Mouse (Mus musculus) heart, postnatal 0 days (tissue): ENCODE results near the gene Olfr1160. TPM values are rescaled to one million over a fixed set of nuclear protein-coding genes. Genes with fewer than 3 reads are reported as not detected.

Experiments
- ATAC-seq: fragments of 200-750 bp; cut with Nextera tagmentation; 2 replicates; pipeline ENCODE4 v1.8.0; 2017; ENCODE audit warnings: low read depth, moderate number of reproducible peaks, moderate library complexity; ENCODE audit not compliant: insufficient read depth
- DNase-seq: peaks from one replicate; pipeline ENCODE4 v3.0.0-alpha.2; 2016; ENCODE audit warnings: low spot score
- H3K27ac ChIP-seq: fragments of 300-500 bp; sonication (generic); 2 replicates; pipeline ENCODE4 v1.5.1; 2014; ENCODE audit warnings: low read depth, mild to moderate bottlenecking
- H3K27me3 ChIP-seq: fragments of 300-500 bp; sonication (generic); 2 replicates; pipeline ENCODE4 v1.6.1; 2014; ENCODE audit warnings: low read length, mixed read lengths; ENCODE audit not compliant: control insufficient read depth, insufficient read depth
- H3K36me3 ChIP-seq: fragments of 300-500 bp; sonication (generic); replicated peaks from 2 replicates; pipeline ENCODE4 v1.6.1; 2014; ENCODE audit warnings: low read length, mixed read lengths; ENCODE audit not compliant: control insufficient read depth, insufficient read depth
- H3K4me1 ChIP-seq: fragments of 300-500 bp; sonication (generic); 2 replicates; pipeline ENCODE4 v1.6.1; 2014; ENCODE audit warnings: antibody characterized with exemption; ENCODE audit not compliant: control insufficient read depth, insufficient read depth
- H3K4me2 ChIP-seq: fragments of 300-500 bp; sonication (generic); 2 replicates; pipeline ENCODE4 v1.6.1; 2014; ENCODE audit warnings: low read depth, mild to moderate bottlenecking, low read length, moderate library complexity
- H3K4me3 ChIP-seq: fragments of 300-500 bp; sonication (generic); 2 replicates; pipeline ENCODE4 v1.5.1; 2014; ENCODE audit warnings: low read depth, low read length
- H3K9ac ChIP-seq: fragments of 300-500 bp; sonication (generic); replicated peaks from 2 replicates; pipeline ENCODE4 v1.6.1; 2014; ENCODE audit warnings: low read depth, low read length, mixed read lengths
- H3K9me3 ChIP-seq: fragments of 300-500 bp; sonication (generic); replicated peaks from 2 replicates; pipeline ENCODE4 v1.6.1; 2016; ENCODE audit warnings: low read length; ENCODE audit not compliant: control insufficient read depth
- CTCF ChIP-seq: IDR thresholded peaks from 2 replicates; pipeline ENCODE4 v1.5.1; 2016; ENCODE audit warnings: antibody characterized with exemption, control low read depth, low read depth
- EP300 ChIP-seq: IDR thresholded peaks from 2 replicates; pipeline ENCODE4 v1.6.1; 2016; ENCODE audit warnings: antibody characterized with exemption, low read depth
- WGBS: fragments of 180-500 bp; shearing (Covaris S2); extraction: QIAGEN DNeasy Blood & Tissue Kit; methylation state at CpG from one replicate; pipeline ENCODE4 v1.1.7; 2014; 5-methylcytosine and 5-hydroxymethylcytosine counted together
- polyA plus RNA-seq: library from polyadenylated mRNA; unstranded; fragments of >200 nt; fragmentation: Nextera tagmentation; extraction: Ambion mirVana; gene quantifications from 2 replicates; pipeline ENCODE4 v1.2.1, GENCODE M21; 2015
- total RNA-seq: library from RNA; depleted of rRNA; stranded (reverse); fragments of >200 nt; gene quantifications from 2 replicates; pipeline ENCODE4 v1.2.3, GENCODE M21; 2014; ENCODE audit warnings: low replicate concordance; rRNA removed

The Olfr1160 gene
- total and polyA plus RNA-seq, 2 experiments from 2014 or later, result not detected

DNA sequence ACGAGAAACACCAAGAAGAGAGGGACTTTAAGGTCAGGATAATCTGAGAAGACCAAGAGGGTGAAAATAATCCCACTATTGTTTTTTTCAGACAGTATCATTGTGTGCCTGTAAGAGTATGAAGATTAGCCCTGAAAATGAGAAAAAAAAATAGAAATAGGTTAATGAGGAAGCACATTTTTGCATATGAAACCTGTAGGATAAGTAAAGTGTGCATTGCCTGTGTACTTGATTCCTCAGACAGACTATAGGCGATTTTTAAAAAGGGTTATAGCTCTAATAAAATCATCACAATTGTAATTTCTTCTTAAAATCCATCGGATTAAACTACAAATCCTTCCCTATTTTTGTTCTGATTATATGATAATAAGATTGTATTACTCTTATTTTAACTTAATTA is 33.5 kb downstream of the Olfr1160 start, which contains the start of gene Olfr74:
Gene Olfr74 (minus strand): TSS at position 101 of the 400 bp plus-strand sequence.
- Histone ChIP-seq H3K4me2 (no peak within 1 kb of the TSS), H3K4me3 (no peak within 1 kb of the TSS), H3K27ac (no peak within 1 kb of the TSS), H3K27me3 (no peaks in the 10 kb centered on the region), H3K9ac (no peak within 1 kb of the TSS), H3K36me3 (no peaks in the 10 kb centered on the region), H3K4me1 (no peaks in the 10 kb centered on the region), H3K9me3 (no peaks in the 10 kb centered on the region)
- DNase-seq, result no peak
- 50% methylated on average over 3 of the region's 3 CpGs for WGBS
- no peak for ATAC-seq
- no peak for TF ChIP-seq EP300
- no peak for TF ChIP-seq CTCF

DNA sequence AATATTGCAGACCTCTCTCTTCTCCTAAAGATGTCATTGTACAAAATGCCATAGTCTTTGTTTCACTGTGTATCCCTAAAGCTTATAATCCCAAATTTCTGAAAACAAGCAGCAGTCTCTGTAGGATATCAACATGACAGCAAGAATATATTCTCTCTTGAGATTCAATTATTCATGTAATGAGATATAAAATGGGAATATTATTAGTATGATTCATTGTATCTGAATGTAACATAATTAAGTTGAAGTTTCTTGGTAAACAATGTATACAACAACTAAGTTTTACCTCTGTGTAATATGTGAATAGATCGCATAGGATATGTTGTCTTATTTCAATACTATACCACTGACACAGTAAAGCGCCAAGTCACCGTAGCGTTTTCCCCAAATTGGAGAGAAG is 39.9 kb downstream of the Olfr1160 start, which contains the start of gene Olfr1157:
Gene Olfr1157 (minus strand): TSS at position 101 of the 400 bp plus-strand sequence.
- Histone ChIP-seq H3K4me2 (no peak within 1 kb of the TSS), H3K9me3 (no peaks in the 10 kb centered on the region), H3K9ac (no peak within 1 kb of the TSS), H3K4me3 (no peak within 1 kb of the TSS), H3K36me3 (no peaks in the 10 kb centered on the region), H3K4me1 (no peaks in the 10 kb centered on the region), H3K27ac (no peak within 1 kb of the TSS), H3K27me3 (no peaks in the 10 kb centered on the region)
- TF ChIP-seq CTCF (no peak), EP300 (no peak)
- WGBS, result 86% methylated on average over 4 of the region's 4 CpGs
- ATAC-seq, result no peak
- no peak for DNase-seq

DNA sequence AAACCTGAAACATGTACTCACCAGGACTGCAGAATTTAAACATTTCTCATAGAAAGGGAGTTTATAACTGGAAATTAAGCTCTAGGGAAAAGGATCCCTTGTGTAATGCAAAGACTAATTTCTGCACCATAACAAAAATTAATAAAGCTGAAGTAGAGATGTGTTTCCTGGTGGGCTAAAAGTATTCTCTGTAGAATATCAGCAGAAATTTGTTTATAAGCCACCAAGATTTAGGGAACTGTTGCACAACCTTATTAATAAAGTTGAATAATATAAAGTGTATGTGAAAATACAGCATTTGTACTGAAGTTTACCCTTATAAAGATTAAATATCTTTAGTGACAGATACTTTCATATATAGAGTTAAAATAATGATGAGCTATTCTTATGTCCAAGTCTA is 55.1 kb downstream of the Olfr1160 start, which contains the start of gene Olfr1156:
Gene Olfr1156 (minus strand): TSS at position 101 of the 400 bp plus-strand sequence.
- no peak for TF ChIP-seq EP300
- TF ChIP-seq CTCF, result no peak
- Histone ChIP-seq H3K27ac (no peak within 1 kb of the TSS), H3K9me3 (no peaks in the 10 kb centered on the region), H3K9ac (no peak within 1 kb of the TSS), H3K4me1 (no peaks in the 10 kb centered on the region), H3K27me3 (no peaks in the 10 kb centered on the region), H3K36me3 (no peaks in the 10 kb centered on the region), H3K4me3 (no peak within 1 kb of the TSS), H3K4me2 (no peak within 1 kb of the TSS)
- ATAC-seq, result no peak
- DNase-seq, result no peak

Other genes with a start within 250 kb of the Olfr1160 start
- not detected in 2 replicates for gene Olfr152, start 228.8 kb downstream of the Olfr1160 start, total RNA-seq
- gene Olfr152, start 228.8 kb downstream of the Olfr1160 start, polyA plus RNA-seq, result not detected in 2 replicates
- gene Olfr1143, start 207.7 kb downstream of the Olfr1160 start, total RNA-seq, result not detected in 2 replicates
- not detected in 2 replicates for gene Olfr1143, start 207.7 kb downstream of the Olfr1160 start, polyA plus RNA-seq
- gene Olfr1145, start 198.4 kb downstream of the Olfr1160 start, total RNA-seq, result not detected in 2 replicates
- not detected in 2 replicates for gene Olfr1145, start 198.4 kb downstream of the Olfr1160 start, polyA plus RNA-seq
- gene Olfr1148, start 177.7 kb downstream of the Olfr1160 start, total RNA-seq, result not detected in 2 replicates
- not detected in 2 replicates for gene Olfr1148, start 177.7 kb downstream of the Olfr1160 start, polyA plus RNA-seq
- not detected in 2 replicates for gene Olfr1150-ps1, start 164.3 kb downstream of the Olfr1160 start, total RNA-seq
- not detected in 2 replicates for gene Olfr1150-ps1, start 164.3 kb downstream of the Olfr1160 start, polyA plus RNA-seq
- gene Olfr1151, start 152.4 kb downstream of the Olfr1160 start, total RNA-seq, result not detected in 2 replicates
- not detected in 2 replicates for gene Olfr1151, start 152.4 kb downstream of the Olfr1160 start, polyA plus RNA-seq
- gene Olfr1152, start 141.8 kb downstream of the Olfr1160 start, total RNA-seq, result not detected in 2 replicates
- gene Olfr1152, start 141.8 kb downstream of the Olfr1160 start, polyA plus RNA-seq, result not detected in 2 replicates
- gene Olfr1153, start 113.3 kb downstream of the Olfr1160 start, total RNA-seq, result not detected in 2 replicates
- gene Olfr1153, start 113.3 kb downstream of the Olfr1160 start, polyA plus RNA-seq, result not detected in 2 replicates
- not detected in 2 replicates for gene Olfr1154, start 103.1 kb downstream of the Olfr1160 start, total RNA-seq
- gene Olfr1154, start 103.1 kb downstream of the Olfr1160 start, polyA plus RNA-seq, result not detected in 2 replicates
- gene Olfr1155, start 63.1 kb downstream of the Olfr1160 start, total RNA-seq, result not detected in 2 replicates
- gene Olfr1155, start 63.1 kb downstream of the Olfr1160 start, polyA plus RNA-seq, result not detected in 2 replicates
- not detected in 2 replicates for gene Olfr1156, start 55.2 kb downstream of the Olfr1160 start, total RNA-seq
- not detected in 2 replicates for gene Olfr1156, start 55.2 kb downstream of the Olfr1160 start, polyA plus RNA-seq
- not detected in 2 replicates for gene Olfr1157, start 40.0 kb downstream of the Olfr1160 start, total RNA-seq
- gene Olfr1157, start 40.0 kb downstream of the Olfr1160 start, polyA plus RNA-seq, result not detected in 2 replicates
- gene Olfr74, start 33.6 kb downstream of the Olfr1160 start, total RNA-seq, result not detected in 2 replicates
- gene Olfr74, start 33.6 kb downstream of the Olfr1160 start, polyA plus RNA-seq, result not detected in 2 replicates
- gene Olfr1158, start 18.2 kb downstream of the Olfr1160 start, total RNA-seq, result not detected in 2 replicates
- gene Olfr1158, start 18.2 kb downstream of the Olfr1160 start, polyA plus RNA-seq, result not detected in 2 replicates
- not detected in 2 replicates for gene Olfr1161, start 14.5 kb upstream of the Olfr1160 start, total RNA-seq
- gene Olfr1161, start 14.5 kb upstream of the Olfr1160 start, polyA plus RNA-seq, result not detected in 2 replicates
- not detected in 2 replicates for gene Olfr73, start 29.4 kb upstream of the Olfr1160 start, total RNA-seq
- gene Olfr73, start 29.4 kb upstream of the Olfr1160 start, polyA plus RNA-seq, result not detected in 2 replicates
- gene Olfr1162, start 42.9 kb upstream of the Olfr1160 start, total RNA-seq, result not detected in 2 replicates
- gene Olfr1162, start 42.9 kb upstream of the Olfr1160 start, polyA plus RNA-seq, result not detected in 2 replicates
- gene Olfr1163, start 63.6 kb upstream of the Olfr1160 start, total RNA-seq, result not detected in 2 replicates
- gene Olfr1163, start 63.6 kb upstream of the Olfr1160 start, polyA plus RNA-seq, result not detected in 2 replicates
- not detected in 2 replicates for gene Olfr1164, start 85.7 kb upstream of the Olfr1160 start, total RNA-seq
- gene Olfr1164, start 85.7 kb upstream of the Olfr1160 start, polyA plus RNA-seq, result not detected in 2 replicates
- not detected in 2 replicates for gene Olfr1166, start 120.0 kb upstream of the Olfr1160 start, total RNA-seq
- not detected in 2 replicates for gene Olfr1166, start 120.0 kb upstream of the Olfr1160 start, polyA plus RNA-seq
- not detected in 2 replicates for gene Olfr1167, start 146.9 kb upstream of the Olfr1160 start, total RNA-seq
- not detected in 2 replicates for gene Olfr1167, start 146.9 kb upstream of the Olfr1160 start, polyA plus RNA-seq
- gene Olfr1168, start 173.6 kb upstream of the Olfr1160 start, total RNA-seq, result not detected in 2 replicates
- not detected in 2 replicates for gene Olfr1168, start 173.6 kb upstream of the Olfr1160 start, polyA plus RNA-seq
- gene Olfr1170, start 220.1 kb upstream of the Olfr1160 start, total RNA-seq, result not detected in 2 replicates
- gene Olfr1170, start 220.1 kb upstream of the Olfr1160 start, polyA plus RNA-seq, result not detected in 2 replicates